Mouse (Mus musculus) cortical plate, adult 2 months (tissue): ENCODE measurements at regions not wholly inside any gene's neighbourhood (a gene's known extent, or its start where the extent isn't known, plus 50 kb on each side); places are given as distances from the start of the nearest gene placed in this dataset.

ENCODE experiments used
- H3K27ac ChIP-seq: fragments of 200-500 bp; 2 replicates; pipeline ENCODE4 v1.5.1; 2012; ENCODE audit warnings: low read length, control low read depth, inconsistent platforms; ENCODE audit not compliant: insufficient read depth
- H3K4me1 ChIP-seq: fragments of 200-500 bp; 2 replicates; pipeline ENCODE4 v1.6.1; 2011; ENCODE audit warnings: low read length; ENCODE audit not compliant: control insufficient read depth, insufficient read depth
- H3K4me3 ChIP-seq: fragments of 200-500 bp; 2 replicates; pipeline ENCODE4 v1.5.1; 2011; ENCODE audit warnings: mild to moderate bottlenecking, low read length, control low read depth; ENCODE audit not compliant: insufficient read depth
- CTCF ChIP-seq: fragments of 200-500 bp; IDR thresholded peaks from 2 replicates; pipeline ENCODE4 v1.5.1; 2011; ENCODE audit warnings: mild to moderate bottlenecking, control low read depth, low read length; ENCODE audit not compliant: insufficient read depth; ENCODE audit errors: extremely low read depth
- POLR2A ChIP-seq: fragments of 200-500 bp; IDR thresholded peaks from 2 replicates; pipeline ENCODE4 v1.6.1; 2011; ENCODE audit warnings: mild to moderate bottlenecking, low read length, control low read depth; ENCODE audit not compliant: insufficient read depth; ENCODE audit errors: extremely low read depth

DNA sequence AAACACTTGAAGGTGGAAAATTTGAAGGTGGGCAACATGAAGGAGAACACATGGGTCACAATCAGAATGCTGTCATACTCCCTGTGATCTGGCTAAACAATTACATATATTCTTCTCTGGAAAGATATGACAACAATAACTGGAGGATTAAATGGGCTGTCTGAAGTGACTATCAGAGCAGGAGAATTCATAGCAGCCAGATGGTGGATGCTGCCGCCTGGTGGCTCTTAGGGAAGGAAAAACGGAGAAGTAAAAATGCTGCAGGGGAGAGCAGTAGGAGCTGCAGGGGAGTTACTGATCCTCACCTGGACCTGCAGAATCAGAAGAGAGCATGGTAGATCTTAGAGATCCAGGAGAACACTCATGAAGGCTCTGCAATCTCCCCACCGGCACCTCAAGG lies 255.8 kb upstream of the Gpr149 start:
- Histone ChIP-seq H3K27ac (no peak overlapping the region), H3K4me1 (no peaks in the 10 kb centered on the region), H3K4me3 (no peak overlapping the region)
- TF ChIP-seq POLR2A (no peak), CTCF (peak; percentile 68)

GRCm38 (mm10) chr3:62835695-62836476 lies 230.9 kb upstream of the Gpr149 start:
- TF ChIP-seq POLR2A (no peak), CTCF (no peak)
- no peaks in the 10 kb centered on the region for H3K4me1 ChIP-seq

GRCm38 (mm10) chr3:62823892-62824291 lies 219.0 kb upstream of the Gpr149 start:
- Histone ChIP-seq H3K4me1 (no peaks in the 10 kb centered on the region), H3K27ac (no peak overlapping the region), H3K4me3 (no peak overlapping the region)
- TF ChIP-seq POLR2A (no peak), CTCF (no peak)

More at GRCm38 (mm10) chr3:62835695-62836476, 230.9 kb upstream of the Gpr149 start:
- no peak overlapping the region for H3K4me3 ChIP-seq
- H3K27ac ChIP-seq, result no peak overlapping the region

- Histone ChIP-seq H3K4me3 (no peak overlapping the region), H3K4me1 (no peaks in the 10 kb centered on the region), H3K27ac (no peak overlapping the region)
- TF ChIP-seq POLR2A (no peak), CTCF (no peak)
These were observed 196.1 kb upstream of the Gpr149 start for GRCm38 (mm10) chr3:62801044-62801443.

GRCm38 (mm10) chr3:62786233-62786632 lies 181.3 kb upstream of the Gpr149 start:
- H3K27ac ChIP-seq, result no peak overlapping the region
- no peak for TF ChIP-seq CTCF
- no peak for TF ChIP-seq POLR2A
- no peak overlapping the region for H3K4me3 ChIP-seq
- no peaks in the 10 kb centered on the region for H3K4me1 ChIP-seq
